Mouse (Mus musculus) heart, adult 2 months (tissue): Measurements from ENCODE around the gene Crtam.

Experiments
- CTCF ChIP-seq: fragments of 200-600 bp; IDR thresholded peaks from 2 replicates; pipeline ENCODE4 v1.8.1; 2022; ENCODE audit warnings: antibody characterized with exemption, mild to moderate bottlenecking, moderate library complexity
- EP300 ChIP-seq: fragments of 200-500 bp; IDR thresholded peaks from 2 replicates; pipeline ENCODE4 v1.6.1; 2011; ENCODE audit warnings: low read depth, low read length, control low read depth; ENCODE audit not compliant: insufficient read depth
- POLR2A ChIP-seq: fragments of 200-500 bp; IDR thresholded peaks from 2 replicates; pipeline ENCODE4 v1.6.1; 2011; ENCODE audit warnings: mild to moderate bottlenecking, low read depth, low read length, control low read depth; ENCODE audit not compliant: insufficient read depth

DNA sequence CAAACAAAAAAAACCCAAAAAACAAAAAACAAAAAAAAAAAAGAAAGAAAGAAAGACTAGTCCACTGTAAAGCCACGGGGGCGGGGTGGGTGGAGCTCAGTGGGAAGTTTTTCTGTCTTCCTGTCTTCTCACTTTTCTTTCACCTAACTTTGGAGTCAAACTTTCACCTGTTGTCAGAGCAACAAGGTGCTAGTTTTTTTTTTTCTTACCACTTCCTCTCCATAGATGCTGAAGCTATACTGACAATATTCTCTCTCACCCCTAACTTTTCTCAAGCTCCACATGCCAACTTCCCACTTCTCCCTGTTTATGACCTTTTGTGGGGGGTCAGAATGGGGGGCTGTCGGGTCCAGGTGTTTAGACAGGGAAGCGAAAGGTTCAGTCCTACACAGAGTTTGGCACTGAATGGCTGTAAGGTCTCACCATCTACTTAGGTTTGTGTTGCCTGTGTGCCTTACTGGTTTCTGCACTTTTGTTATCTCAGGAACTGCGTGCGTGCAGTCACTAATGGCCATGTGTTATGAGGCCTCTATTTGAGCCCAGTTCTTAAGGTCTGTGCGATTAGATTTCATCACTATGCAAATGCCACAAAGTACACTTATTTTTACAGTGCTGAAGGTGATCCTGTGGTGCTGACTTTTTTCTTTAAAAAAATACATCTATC, 7.2 kb downstream of the Crtam start:
- TF ChIP-seq POLR2A (no peak), CTCF (no peak), EP300 (no peak)
